Mouse (Mus musculus): ENCODE measurements around the gene Ifna13. TPM values are rescaled to one million over a fixed set of nuclear protein-coding genes. Genes with fewer than 3 reads are reported as not detected.

Ifna13 gene
- polyA plus RNA-seq (2014; fragmentation: Illumina TruSeq; extraction: RNeasy Lipid Tissue Mini Kit (QIAGEN cat#74804); ENCODE audit: low read depth, low replicate concordance): not detected

GRCm38 (mm10) chr4:88644359-88644758 is at the start of gene Ifna13:
Ifna13 (minus strand) TSS chr4:88644459.

DNA sequence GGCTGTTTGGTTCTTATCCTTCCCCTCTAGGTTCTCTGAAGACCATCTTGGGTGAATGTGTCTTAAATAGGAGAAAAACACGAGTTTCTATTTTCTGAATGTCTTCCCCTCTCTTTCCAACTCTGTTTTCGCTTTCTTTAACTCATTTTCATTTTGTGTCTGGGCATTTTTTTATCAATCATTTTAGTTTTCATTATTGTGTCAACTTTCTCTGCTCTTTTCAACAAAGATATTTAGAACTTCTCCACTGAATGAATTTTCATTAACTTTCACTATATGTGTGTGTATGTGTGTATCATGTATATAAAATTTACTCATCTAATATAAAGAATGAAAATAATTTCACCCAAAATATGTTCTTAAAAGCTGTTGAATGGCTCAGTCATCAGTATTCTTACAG is 47.0 kb upstream of the Ifna13 start, which contains the start of gene Ifnab:
TSS of gene Ifnab (minus strand) at position 101 of the 400 bp plus-strand sequence.

GRCm38 (mm10) chr4:88683812-88684211 is 39.6 kb upstream of the Ifna13 start, which contains the start of gene Ifna2:
Ifna2 (minus strand) TSS chr4:88683912.

DNA sequence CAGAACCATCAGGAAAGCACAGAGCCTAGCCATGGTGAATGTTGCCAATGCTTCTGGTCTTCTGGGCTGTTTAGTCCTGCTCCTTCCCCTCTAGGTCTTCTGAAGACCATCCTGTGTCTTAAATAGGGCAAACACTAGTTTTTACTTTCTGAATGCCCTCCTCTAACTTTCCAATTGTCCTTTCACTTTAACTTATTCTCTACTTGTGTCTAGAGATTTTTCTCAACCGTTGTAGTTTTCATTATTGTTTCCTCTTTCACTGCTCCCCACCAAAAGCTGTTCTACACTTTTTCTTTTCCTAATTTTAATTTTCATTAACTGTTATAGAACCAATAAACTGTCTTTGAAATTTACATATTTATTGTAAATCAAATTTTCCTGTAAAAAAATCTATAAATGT is 32.6 kb upstream of the Ifna13 start, which contains the start of gene Ifna16:
TSS of gene Ifna16 (minus strand) at position 101 of the 400 bp plus-strand sequence.

GRCm38 (mm10) chr4:88634311-88634710 is 9.9 kb downstream of the Ifna13 start, which contains the start of gene C87499:
C87499 (minus strand) TSS chr4:88634411.

GRCm38 (mm10) chr4:88603276-88603675 is 41.0 kb downstream of the Ifna13 start, which contains the start of gene Ifna12:
Ifna12 (minus strand) TSS chr4:88603376.

Other genes with a start within 250 kb of the Ifna13 start
- gene Hacd4, start 205.5 kb downstream of the Ifna13 start, polyA plus RNA-seq (2014; fragmentation: Illumina TruSeq; extraction: RNeasy Lipid Tissue Mini Kit (QIAGEN cat#74804); ENCODE audit: low read depth, low replicate concordance): 3.2 TPM
- gene Ifnb1, start 121.7 kb downstream of the Ifna13 start, polyA plus RNA-seq (2014; fragmentation: Illumina TruSeq; extraction: RNeasy Lipid Tissue Mini Kit (QIAGEN cat#74804); ENCODE audit: low read depth, low replicate concordance): not detected
- not detected for gene Ifna15, start 86.2 kb downstream of the Ifna13 start, polyA plus RNA-seq (2014; fragmentation: Illumina TruSeq; extraction: RNeasy Lipid Tissue Mini Kit (QIAGEN cat#74804); ENCODE audit: low read depth, low replicate concordance)
- gene Ifna14, start 72.7 kb downstream of the Ifna13 start, polyA plus RNA-seq (2014; fragmentation: Illumina TruSeq; extraction: RNeasy Lipid Tissue Mini Kit (QIAGEN cat#74804); ENCODE audit: low read depth, low replicate concordance): not detected
- gene Ifna9, start 52.1 kb downstream of the Ifna13 start, polyA plus RNA-seq (2014; fragmentation: Illumina TruSeq; extraction: RNeasy Lipid Tissue Mini Kit (QIAGEN cat#74804); ENCODE audit: low read depth, low replicate concordance): not detected
- gene Ifna12, start 41.1 kb downstream of the Ifna13 start, polyA plus RNA-seq (2014; fragmentation: Illumina TruSeq; extraction: RNeasy Lipid Tissue Mini Kit (QIAGEN cat#74804); ENCODE audit: low read depth, low replicate concordance): not detected
- not detected for gene C87499, start 10.0 kb downstream of the Ifna13 start, polyA plus RNA-seq (2014; fragmentation: Illumina TruSeq; extraction: RNeasy Lipid Tissue Mini Kit (QIAGEN cat#74804); ENCODE audit: low read depth, low replicate concordance)
- not detected for gene Ifna16, start 32.5 kb upstream of the Ifna13 start, polyA plus RNA-seq (2014; fragmentation: Illumina TruSeq; extraction: RNeasy Lipid Tissue Mini Kit (QIAGEN cat#74804); ENCODE audit: low read depth, low replicate concordance)
- not detected for gene Ifna2, start 39.5 kb upstream of the Ifna13 start, polyA plus RNA-seq (2014; fragmentation: Illumina TruSeq; extraction: RNeasy Lipid Tissue Mini Kit (QIAGEN cat#74804); ENCODE audit: low read depth, low replicate concordance)
- not detected for gene Ifnab, start 46.9 kb upstream of the Ifna13 start, polyA plus RNA-seq (2014; fragmentation: Illumina TruSeq; extraction: RNeasy Lipid Tissue Mini Kit (QIAGEN cat#74804); ENCODE audit: low read depth, low replicate concordance)
- not detected for gene Gm26566, start 77.3 kb upstream of the Ifna13 start, polyA plus RNA-seq (2014; fragmentation: Illumina TruSeq; extraction: RNeasy Lipid Tissue Mini Kit (QIAGEN cat#74804); ENCODE audit: low read depth, low replicate concordance)
- 58.1 TPM for gene Klhl9, start 78.0 kb upstream of the Ifna13 start, polyA plus RNA-seq (2014; fragmentation: Illumina TruSeq; extraction: RNeasy Lipid Tissue Mini Kit (QIAGEN cat#74804); ENCODE audit: low read depth, low replicate concordance)
- not detected for gene Gm13271, start 110.4 kb upstream of the Ifna13 start, polyA plus RNA-seq (2014; fragmentation: Illumina TruSeq; extraction: RNeasy Lipid Tissue Mini Kit (QIAGEN cat#74804); ENCODE audit: low read depth, low replicate concordance)
- not detected for gene Gm13283, start 115.7 kb upstream of the Ifna13 start, polyA plus RNA-seq (2014; fragmentation: Illumina TruSeq; extraction: RNeasy Lipid Tissue Mini Kit (QIAGEN cat#74804); ENCODE audit: low read depth, low replicate concordance)
- gene Gm13290, start 129.4 kb upstream of the Ifna13 start, polyA plus RNA-seq (2014; fragmentation: Illumina TruSeq; extraction: RNeasy Lipid Tissue Mini Kit (QIAGEN cat#74804); ENCODE audit: low read depth, low replicate concordance): not detected
- gene Gm13289, start 132.5 kb upstream of the Ifna13 start, polyA plus RNA-seq (2014; fragmentation: Illumina TruSeq; extraction: RNeasy Lipid Tissue Mini Kit (QIAGEN cat#74804); ENCODE audit: low read depth, low replicate concordance): not detected
- not detected for gene Gm13272, start 135.4 kb upstream of the Ifna13 start, polyA plus RNA-seq (2014; fragmentation: Illumina TruSeq; extraction: RNeasy Lipid Tissue Mini Kit (QIAGEN cat#74804); ENCODE audit: low read depth, low replicate concordance)
- gene Ifnz, start 137.7 kb upstream of the Ifna13 start, polyA plus RNA-seq (2014; fragmentation: Illumina TruSeq; extraction: RNeasy Lipid Tissue Mini Kit (QIAGEN cat#74804); ENCODE audit: low read depth, low replicate concordance): not detected
- gene Gm13276, start 141.2 kb upstream of the Ifna13 start, polyA plus RNA-seq (2014; fragmentation: Illumina TruSeq; extraction: RNeasy Lipid Tissue Mini Kit (QIAGEN cat#74804); ENCODE audit: low read depth, low replicate concordance): not detected
- not detected for gene Gm13277, start 144.2 kb upstream of the Ifna13 start, polyA plus RNA-seq (2014; fragmentation: Illumina TruSeq; extraction: RNeasy Lipid Tissue Mini Kit (QIAGEN cat#74804); ENCODE audit: low read depth, low replicate concordance)
- not detected for gene Gm13278, start 147.1 kb upstream of the Ifna13 start, polyA plus RNA-seq (2014; fragmentation: Illumina TruSeq; extraction: RNeasy Lipid Tissue Mini Kit (QIAGEN cat#74804); ENCODE audit: low read depth, low replicate concordance)
- not detected for gene Gm13275, start 150.0 kb upstream of the Ifna13 start, polyA plus RNA-seq (2014; fragmentation: Illumina TruSeq; extraction: RNeasy Lipid Tissue Mini Kit (QIAGEN cat#74804); ENCODE audit: low read depth, low replicate concordance)
- gene Gm13279, start 152.9 kb upstream of the Ifna13 start, polyA plus RNA-seq (2014; fragmentation: Illumina TruSeq; extraction: RNeasy Lipid Tissue Mini Kit (QIAGEN cat#74804); ENCODE audit: low read depth, low replicate concordance): not detected
- not detected for gene Gm13285, start 155.2 kb upstream of the Ifna13 start, polyA plus RNA-seq (2014; fragmentation: Illumina TruSeq; extraction: RNeasy Lipid Tissue Mini Kit (QIAGEN cat#74804); ENCODE audit: low read depth, low replicate concordance)
- not detected for gene Gm13287, start 158.8 kb upstream of the Ifna13 start, polyA plus RNA-seq (2014; fragmentation: Illumina TruSeq; extraction: RNeasy Lipid Tissue Mini Kit (QIAGEN cat#74804); ENCODE audit: low read depth, low replicate concordance)
- not detected for gene Gm13288, start 161.1 kb upstream of the Ifna13 start, polyA plus RNA-seq (2014; fragmentation: Illumina TruSeq; extraction: RNeasy Lipid Tissue Mini Kit (QIAGEN cat#74804); ENCODE audit: low read depth, low replicate concordance)
- not detected for gene Ifna7, start 171.8 kb upstream of the Ifna13 start, polyA plus RNA-seq (2014; fragmentation: Illumina TruSeq; extraction: RNeasy Lipid Tissue Mini Kit (QIAGEN cat#74804); ENCODE audit: low read depth, low replicate concordance)
- gene Ifna11, start 175.5 kb upstream of the Ifna13 start, polyA plus RNA-seq (2014; fragmentation: Illumina TruSeq; extraction: RNeasy Lipid Tissue Mini Kit (QIAGEN cat#74804); ENCODE audit: low read depth, low replicate concordance): not detected
- not detected for gene Ifna6, start 183.0 kb upstream of the Ifna13 start, polyA plus RNA-seq (2014; fragmentation: Illumina TruSeq; extraction: RNeasy Lipid Tissue Mini Kit (QIAGEN cat#74804); ENCODE audit: low read depth, low replicate concordance)
- gene Ifna5, start 191.1 kb upstream of the Ifna13 start, polyA plus RNA-seq (2014; fragmentation: Illumina TruSeq; extraction: RNeasy Lipid Tissue Mini Kit (QIAGEN cat#74804); ENCODE audit: low read depth, low replicate concordance): not detected
- not detected for gene Ifna4, start 197.4 kb upstream of the Ifna13 start, polyA plus RNA-seq (2014; fragmentation: Illumina TruSeq; extraction: RNeasy Lipid Tissue Mini Kit (QIAGEN cat#74804); ENCODE audit: low read depth, low replicate concordance)
- gene Ifna1, start 205.6 kb upstream of the Ifna13 start, polyA plus RNA-seq (2014; fragmentation: Illumina TruSeq; extraction: RNeasy Lipid Tissue Mini Kit (QIAGEN cat#74804); ENCODE audit: low read depth, low replicate concordance): not detected
- gene Ifne, start 235.7 kb upstream of the Ifna13 start, polyA plus RNA-seq (2014; fragmentation: Illumina TruSeq; extraction: RNeasy Lipid Tissue Mini Kit (QIAGEN cat#74804); ENCODE audit: low read depth, low replicate concordance): not detected

Measured in liver, adult 10 weeks (tissue).